Mouse (Mus musculus) heart, embryonic 10.5 days (tissue): ENCODE measurements at regions not wholly inside any gene's neighbourhood (a gene's known extent, or its start where the extent isn't known, plus 50 kb on each side); places are given as distances from the start of the nearest gene placed in this dataset.
A peak's percentile ranks its signal among the peaks of the same experiment; 100 is the strongest.

Experiments
- DNase-seq: peaks from one replicate; pipeline ENCODE4 v3.0.0-alpha.2; 2017; ENCODE audit warnings: low spot score
- H3K27ac ChIP-seq: fragments of 300-500 bp; sonication (generic); 2 replicates; pipeline ENCODE4 v1.5.1; 2016; ENCODE audit warnings: mild to moderate bottlenecking
- H3K27me3 ChIP-seq: fragments of 300-500 bp; sonication (generic); 2 replicates; pipeline ENCODE4 v1.6.1; 2016; ENCODE audit warnings: mild to moderate bottlenecking; ENCODE audit not compliant: poor library complexity, insufficient read depth, severe bottlenecking
- H3K36me3 ChIP-seq: fragments of 300-500 bp; sonication (generic); 2 replicates; pipeline ENCODE4 v1.6.1; 2016; ENCODE audit warnings: mild to moderate bottlenecking, moderate library complexity
- H3K4me1 ChIP-seq: fragments of 300-500 bp; sonication (generic); 2 replicates; pipeline ENCODE4 v1.6.1; 2016; ENCODE audit warnings: mild to moderate bottlenecking
- H3K4me3 ChIP-seq: fragments of 300-500 bp; sonication (generic); 2 replicates; pipeline ENCODE4 v1.5.1; 2016; ENCODE audit warnings: mild to moderate bottlenecking, moderate library complexity
- H3K9me3 ChIP-seq: fragments of 300-500 bp; sonication (generic); 2 replicates; pipeline ENCODE4 v1.6.1; 2016; ENCODE audit warnings: mild to moderate bottlenecking, moderate library complexity
- WGBS: fragments of 180-500 bp; shearing (Covaris S2); methylation state at CpG from one replicate; pipeline ENCODE4 v1.1.7; 2016; 5-methylcytosine and 5-hydroxymethylcytosine counted together

DNA sequence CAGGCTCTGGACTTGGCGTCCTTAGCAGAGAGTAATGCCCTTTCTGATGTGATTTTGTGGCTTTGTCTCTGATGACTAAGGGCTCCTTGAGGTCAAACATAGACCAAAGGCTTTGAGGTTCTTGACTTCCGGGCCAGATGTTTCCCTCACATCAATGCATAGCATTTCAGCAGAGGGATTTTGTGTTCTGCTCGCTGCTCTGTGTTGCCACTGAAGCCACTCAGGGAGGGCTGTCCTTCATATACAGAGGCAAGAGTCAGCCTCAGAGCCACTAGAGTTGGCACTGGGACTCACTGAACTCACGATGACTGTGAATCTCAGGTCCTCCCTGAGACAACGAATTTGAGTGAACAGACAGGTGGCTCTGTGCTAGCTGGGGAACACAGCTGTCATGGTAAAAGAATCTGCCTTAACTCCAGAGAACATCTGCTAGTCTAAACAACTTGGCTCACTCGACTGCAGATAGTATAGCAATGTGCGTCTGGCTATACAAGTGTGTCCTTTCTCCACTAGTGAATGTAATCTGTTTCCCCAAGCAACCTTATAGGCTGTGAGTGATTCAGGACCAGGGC is 74.3 kb downstream of the Gp2 start:
- H3K4me3 ChIP-seq = no peak overlapping the region
- WGBS = 62% methylated on average over 7 of the region's 7 CpGs
- H3K27ac ChIP-seq = no peak overlapping the region
- no peaks in the 10 kb centered on the region for H3K9me3 ChIP-seq
- H3K27me3 ChIP-seq = no peaks in the 10 kb centered on the region
- no peak for DNase-seq
- H3K4me1 ChIP-seq = no peaks in the 10 kb centered on the region
- H3K36me3 ChIP-seq = no peaks in the 10 kb centered on the region

DNA sequence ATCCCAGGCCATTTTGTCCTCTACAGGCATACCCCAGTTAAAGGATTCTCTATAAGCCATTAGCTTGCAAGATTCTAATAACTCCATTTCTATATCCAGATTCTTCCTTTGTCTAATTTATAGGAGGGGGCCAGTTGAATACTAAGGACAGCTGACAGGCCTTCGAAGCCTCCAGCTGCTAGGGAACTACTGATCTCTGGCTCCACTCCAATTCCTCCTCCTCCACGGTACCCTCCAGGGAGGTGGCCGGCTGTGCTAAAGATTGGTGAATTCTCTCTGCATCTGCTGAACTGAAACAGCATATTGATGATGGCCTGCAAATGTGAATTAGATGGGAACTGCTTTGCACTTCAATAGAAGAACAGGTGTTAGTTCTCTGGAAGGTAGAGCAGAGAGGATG is 79.2 kb downstream of the Gp2 start:
- 67% methylated on average over 3 of the region's 3 CpGs for WGBS
- Histone ChIP-seq H3K4me1 (no peaks in the 10 kb centered on the region), H3K27me3 (no peaks in the 10 kb centered on the region), H3K9me3 (no peaks in the 10 kb centered on the region), H3K4me3 (no peak overlapping the region), H3K27ac (no peak overlapping the region), H3K36me3 (no peaks in the 10 kb centered on the region)
- no peak for DNase-seq

DNA sequence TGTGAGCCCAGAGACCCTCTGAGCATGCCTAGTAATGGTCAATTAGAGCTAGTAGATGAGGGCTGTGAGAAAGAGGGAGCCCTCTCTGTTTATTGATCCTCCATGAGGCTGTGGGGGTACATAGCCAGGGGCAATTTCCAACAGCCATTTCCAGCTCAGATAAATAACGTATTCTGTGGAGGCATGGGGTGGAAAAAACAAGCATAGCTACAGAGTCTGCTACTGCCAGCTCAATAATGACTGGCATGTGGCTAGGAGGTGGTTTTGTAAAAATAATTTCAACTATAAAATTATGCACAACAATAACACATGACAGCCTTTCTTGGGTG is 94.9 kb downstream of the Gp2 start:
- Histone ChIP-seq H3K4me3 (no peak overlapping the region), H3K36me3 (no peaks in the 10 kb centered on the region), H3K9me3 (no peaks in the 10 kb centered on the region), H3K27me3 (no peaks in the 10 kb centered on the region), H3K27ac (no peak overlapping the region), H3K4me1 (no peaks in the 10 kb centered on the region)
- 75% methylated on average over 1 of the region's 1 CpGs for WGBS
- DNase-seq = no peak

DNA sequence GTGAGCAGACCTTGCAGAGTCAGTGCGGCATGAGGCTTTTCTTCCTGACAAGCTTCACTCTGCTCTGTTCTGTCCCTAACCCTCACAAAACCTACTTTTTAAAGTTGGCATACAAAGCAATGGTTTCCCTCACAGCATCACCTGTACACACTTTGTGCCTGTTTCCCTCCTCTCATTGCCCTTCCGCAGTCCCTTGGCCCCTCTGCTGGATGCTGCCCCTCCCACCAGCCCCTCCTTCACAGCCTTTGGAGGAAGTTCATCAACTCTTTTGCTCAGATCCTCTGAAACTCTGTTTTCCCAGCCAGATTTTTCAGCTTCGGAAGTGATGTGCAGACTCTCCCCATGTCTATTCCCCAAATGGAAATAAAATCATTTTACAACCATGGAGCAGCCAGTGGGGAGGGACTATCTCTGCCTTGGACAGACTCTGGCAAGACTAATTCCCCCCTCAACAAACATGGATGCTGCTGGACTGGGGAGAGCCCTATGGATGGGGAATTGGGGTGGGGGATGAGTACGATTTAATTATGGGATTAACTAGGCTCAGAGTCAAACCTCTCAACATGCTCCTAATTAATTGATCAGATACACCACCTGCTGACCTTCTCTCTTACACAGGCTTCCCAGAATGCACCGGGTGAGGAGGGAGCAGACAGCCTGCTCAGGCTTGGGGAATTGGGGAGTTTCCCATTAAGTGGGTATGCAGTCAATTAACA is 95.4 kb downstream of the Gp2 start:
- no peaks in the 10 kb centered on the region for H3K27me3 ChIP-seq
- no peak for DNase-seq
- no peak overlapping the region for H3K4me3 ChIP-seq
- no peak overlapping the region for H3K27ac ChIP-seq
- H3K36me3 ChIP-seq = no peaks in the 10 kb centered on the region
- H3K4me1 ChIP-seq = no peaks in the 10 kb centered on the region
- WGBS = 63% methylated on average over 5 of the region's 5 CpGs
- H3K9me3 ChIP-seq = no peaks in the 10 kb centered on the region

DNA sequence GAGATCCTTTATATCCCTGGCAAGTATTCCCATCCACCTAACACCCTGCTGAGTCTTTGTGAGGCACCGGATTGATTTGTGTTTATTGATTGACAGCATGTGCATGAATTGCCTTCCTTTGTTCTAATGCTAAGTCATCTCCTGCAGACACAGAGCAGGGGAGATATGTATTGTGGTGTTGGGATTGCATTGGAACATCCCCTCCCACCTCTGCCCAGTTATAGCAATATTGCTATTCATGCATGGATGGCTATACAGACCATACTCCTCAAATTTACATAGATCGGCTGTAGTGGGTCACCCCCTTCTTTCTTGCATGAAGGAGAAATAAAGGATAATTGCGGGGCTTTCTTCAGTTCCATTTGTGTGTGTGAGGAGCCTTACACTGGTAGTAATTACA is 101.7 kb downstream of the Gp2 start:
- Histone ChIP-seq H3K27me3 (no peaks in the 10 kb centered on the region), H3K4me3 (no peak overlapping the region), H3K4me1 (no peaks in the 10 kb centered on the region), H3K36me3 (no peaks in the 10 kb centered on the region), H3K9me3 (no peaks in the 10 kb centered on the region), H3K27ac (no peak overlapping the region)
- DNase-seq = no peak
- 77% methylated on average over 3 of the region's 3 CpGs for WGBS

DNA sequence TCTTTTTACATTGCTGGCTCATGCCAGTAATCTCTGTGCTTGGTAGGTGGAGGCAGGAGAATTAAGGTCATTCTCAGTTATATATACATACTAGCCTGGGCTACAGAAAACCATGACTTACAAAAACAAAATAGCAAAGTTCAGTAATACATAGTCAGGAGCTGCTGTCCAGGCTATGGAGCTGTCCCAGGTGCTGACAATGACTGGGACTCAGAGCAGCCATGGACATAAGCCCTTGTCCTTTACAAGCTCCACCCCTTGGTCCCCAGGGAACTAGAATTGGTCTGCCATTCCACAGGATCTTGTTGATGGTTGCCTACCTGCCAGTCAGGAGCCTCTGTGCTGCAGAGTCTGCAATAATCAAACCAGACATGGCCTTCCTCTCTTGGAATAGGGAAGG is 102.8 kb downstream of the Gp2 start:
- Histone ChIP-seq H3K4me1 (no peaks in the 10 kb centered on the region), H3K27me3 (no peaks in the 10 kb centered on the region), H3K9me3 (no peaks in the 10 kb centered on the region), H3K4me3 (no peak overlapping the region), H3K36me3 (no peaks in the 10 kb centered on the region), H3K27ac (no peak overlapping the region)
- DNase-seq = peak; percentile 81

DNA sequence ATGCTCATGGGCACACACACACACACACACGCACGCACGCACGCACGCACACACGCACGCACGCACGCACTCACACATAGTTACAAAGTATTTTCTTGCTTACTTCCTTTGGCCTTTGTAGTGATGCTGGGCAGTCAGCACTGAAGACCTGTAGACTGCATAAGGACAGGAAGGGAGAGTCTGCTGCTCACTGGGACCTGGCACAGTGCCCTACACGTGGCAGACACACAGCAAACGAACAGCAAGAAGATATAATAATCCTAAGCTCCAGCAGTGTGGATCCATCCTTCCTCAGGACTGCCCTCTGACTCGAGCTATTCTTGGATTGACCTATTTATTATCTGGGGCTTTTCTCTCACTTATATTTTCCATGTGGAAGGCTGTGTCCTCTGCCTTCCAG is 106.5 kb downstream of the Gp2 start:
- H3K27ac ChIP-seq = no peak overlapping the region
- H3K4me1 ChIP-seq = no peaks in the 10 kb centered on the region
- H3K36me3 ChIP-seq = no peaks in the 10 kb centered on the region
- H3K4me3 ChIP-seq = no peak overlapping the region
- no peaks in the 10 kb centered on the region for H3K9me3 ChIP-seq
- DNase-seq = no peak
- WGBS = 87% methylated on average over 12 of the region's 12 CpGs
- H3K27me3 ChIP-seq = no peaks in the 10 kb centered on the region

DNA sequence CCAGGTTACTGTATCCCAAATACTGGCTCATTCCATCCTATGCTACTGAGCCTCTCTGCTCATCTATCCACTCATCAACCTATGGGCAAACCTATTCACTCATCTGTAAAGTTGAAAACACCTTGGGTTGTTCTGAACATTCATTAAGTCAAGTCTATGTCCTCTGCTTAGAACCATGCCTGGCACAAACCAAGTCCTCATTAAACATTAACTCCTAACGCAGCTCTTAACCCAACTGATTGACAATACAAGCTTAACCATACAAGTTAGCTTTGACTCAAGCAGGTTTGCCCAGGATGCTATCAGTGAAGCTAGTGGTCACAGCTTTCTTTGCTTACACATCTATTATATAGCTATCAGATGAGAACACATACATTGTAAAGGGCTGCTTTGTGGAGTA is 108.4 kb downstream of the Gp2 start:
- DNase-seq = no peak
- no peak overlapping the region for H3K27ac ChIP-seq
- H3K36me3 ChIP-seq = no peaks in the 10 kb centered on the region
- no peak overlapping the region for H3K4me3 ChIP-seq
- no peaks in the 10 kb centered on the region for H3K9me3 ChIP-seq
- no peaks in the 10 kb centered on the region for H3K27me3 ChIP-seq
- 86% methylated on average over 1 of the region's 1 CpGs for WGBS
- H3K4me1 ChIP-seq = no peaks in the 10 kb centered on the region

DNA sequence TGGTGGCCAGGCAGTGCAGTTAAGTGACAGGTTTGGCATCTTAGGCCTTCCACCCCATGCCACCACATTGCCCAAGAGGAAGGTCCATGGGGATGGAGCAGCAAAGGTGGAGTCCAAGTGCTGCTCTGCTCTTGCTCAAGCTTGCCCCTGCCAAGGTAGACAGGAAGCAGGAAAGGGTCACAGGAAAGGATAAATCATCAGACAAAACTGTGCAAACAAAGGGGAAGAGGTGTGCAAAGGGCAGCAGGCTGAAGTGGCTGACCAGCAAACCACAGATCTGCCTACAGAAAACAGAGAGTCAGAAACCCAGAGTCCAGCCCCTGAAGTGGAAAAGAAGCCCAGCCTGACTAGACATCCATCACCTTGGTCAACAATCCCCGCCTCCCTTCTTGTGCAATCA is 115.7 kb downstream of the Gp2 start:
- DNase-seq = no peak
- Histone ChIP-seq H3K27ac (no peak overlapping the region), H3K4me3 (no peak overlapping the region), H3K9me3 (no peaks in the 10 kb centered on the region), H3K4me1 (no peaks in the 10 kb centered on the region), H3K27me3 (no peaks in the 10 kb centered on the region), H3K36me3 (no peaks in the 10 kb centered on the region)
- 56% methylated on average over 1 of the region's 1 CpGs for WGBS

DNA sequence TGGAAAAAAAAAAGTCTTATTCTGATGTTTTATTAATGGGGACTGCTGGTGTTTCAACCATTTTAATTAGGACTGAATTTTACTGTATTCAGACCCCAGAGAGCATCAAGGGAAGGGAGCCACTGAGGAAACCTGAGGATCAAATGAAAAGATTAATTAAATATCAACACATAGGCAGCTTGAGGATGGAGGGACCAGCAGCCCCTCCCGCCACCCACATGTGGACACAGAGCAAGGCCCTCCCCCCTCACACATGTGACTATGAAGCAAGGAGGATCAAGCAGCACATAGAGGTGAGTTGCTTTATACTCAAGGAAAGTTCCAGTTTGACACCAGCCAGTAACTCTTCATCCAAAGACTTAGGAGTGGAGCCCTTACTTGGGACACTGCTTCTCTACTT is 126.0 kb downstream of the Gp2 start:
- Histone ChIP-seq H3K4me3 (no peak overlapping the region), H3K36me3 (no peaks in the 10 kb centered on the region), H3K9me3 (no peaks in the 10 kb centered on the region), H3K27me3 (no peaks in the 10 kb centered on the region), H3K27ac (no peak overlapping the region), H3K4me1 (no peaks in the 10 kb centered on the region)
- WGBS = 70% methylated on average over 1 of the region's 1 CpGs
- no peak for DNase-seq

DNA sequence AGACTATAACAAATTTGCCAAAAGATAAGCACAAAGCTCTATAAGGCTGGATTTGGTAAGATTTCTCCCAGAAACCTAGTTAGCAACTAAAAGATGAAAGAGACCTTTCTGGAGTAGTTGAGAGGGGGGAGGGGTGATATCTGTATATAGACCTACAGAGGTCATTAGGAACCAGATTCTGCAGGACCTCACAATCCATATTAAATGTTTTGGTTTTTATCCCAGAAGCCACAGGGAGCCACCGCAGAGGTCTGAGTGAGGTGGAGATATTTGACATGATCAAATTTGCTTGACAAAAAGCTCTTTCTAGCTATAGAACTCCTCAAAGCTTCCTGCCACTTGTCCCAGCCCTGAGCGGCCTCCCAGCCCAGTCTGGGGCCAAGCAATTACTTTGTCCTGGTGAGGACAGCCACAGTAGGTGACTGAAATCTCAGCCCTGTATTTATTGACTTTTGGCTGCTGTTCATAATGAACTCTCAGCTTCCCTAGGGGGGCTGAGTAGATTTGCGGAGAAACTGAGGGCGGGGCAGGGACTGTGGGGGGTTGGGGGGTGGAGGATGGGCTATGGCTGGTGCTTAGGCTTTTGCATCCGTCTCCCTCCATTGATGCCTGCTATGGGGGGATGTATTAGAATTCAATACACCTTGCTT is 128.5 kb downstream of the Gp2 start:
- Histone ChIP-seq H3K4me1 (no peaks in the 10 kb centered on the region), H3K27me3 (no peaks in the 10 kb centered on the region), H3K4me3 (no peak overlapping the region), H3K9me3 (no peaks in the 10 kb centered on the region), H3K36me3 (no peaks in the 10 kb centered on the region), H3K27ac (no peak overlapping the region)
- WGBS = 8% methylated on average over 5 of the region's 5 CpGs
- no peak for DNase-seq

DNA sequence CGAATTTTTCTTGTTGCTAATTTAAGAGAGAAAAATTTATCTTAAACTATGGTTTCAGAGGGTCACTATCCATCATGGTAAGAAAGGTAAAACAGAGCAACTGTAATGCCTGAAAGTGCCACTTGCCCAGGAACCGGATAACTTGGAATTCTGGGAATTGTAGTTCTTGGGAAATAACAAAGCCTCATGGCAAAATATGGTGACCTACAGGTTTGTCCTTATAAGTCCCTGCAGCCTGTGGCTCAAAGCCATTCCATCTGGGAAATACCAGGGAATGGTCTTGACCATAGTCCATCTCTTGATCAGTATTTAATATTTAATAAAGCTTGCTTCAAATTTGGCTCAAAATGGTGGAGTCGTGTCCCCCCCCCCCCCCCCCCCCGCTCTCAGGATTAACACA is 111.9 kb upstream of the Gpr139 start:
- Histone ChIP-seq H3K4me1 (no peaks in the 10 kb centered on the region), H3K27ac (no peak overlapping the region), H3K27me3 (no peaks in the 10 kb centered on the region), H3K36me3 (no peaks in the 10 kb centered on the region), H3K4me3 (no peak overlapping the region), H3K9me3 (no peaks in the 10 kb centered on the region)
- 56% methylated on average over 3 of the region's 4 CpGs for WGBS
- no peak for DNase-seq

DNA sequence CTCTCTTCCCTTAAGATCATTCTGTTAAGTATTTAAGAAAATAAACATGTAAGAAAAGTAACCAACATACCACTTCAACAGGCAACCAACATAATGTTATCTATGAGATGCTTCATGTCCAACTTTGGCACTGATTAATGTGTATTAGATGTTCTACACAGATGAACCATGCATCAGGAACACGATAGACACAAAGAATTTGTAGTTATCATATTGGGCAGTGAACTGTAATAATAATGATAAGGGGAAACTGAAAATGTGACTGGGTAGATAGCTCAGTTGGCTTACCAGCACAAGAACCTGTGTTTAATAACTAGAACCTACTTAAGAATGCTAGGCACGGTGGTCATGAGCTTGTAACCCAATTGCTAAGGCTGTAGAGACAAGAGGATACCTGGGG is 107.0 kb upstream of the Gpr139 start:
- H3K36me3 ChIP-seq = no peaks in the 10 kb centered on the region
- no peaks in the 10 kb centered on the region for H3K4me1 ChIP-seq
- H3K27ac ChIP-seq = no peak overlapping the region
- WGBS = 61% methylated on average over 2 of the region's 2 CpGs
- no peaks in the 10 kb centered on the region for H3K27me3 ChIP-seq
- H3K9me3 ChIP-seq = no peaks in the 10 kb centered on the region
- no peak overlapping the region for H3K4me3 ChIP-seq
- DNase-seq = no peak

DNA sequence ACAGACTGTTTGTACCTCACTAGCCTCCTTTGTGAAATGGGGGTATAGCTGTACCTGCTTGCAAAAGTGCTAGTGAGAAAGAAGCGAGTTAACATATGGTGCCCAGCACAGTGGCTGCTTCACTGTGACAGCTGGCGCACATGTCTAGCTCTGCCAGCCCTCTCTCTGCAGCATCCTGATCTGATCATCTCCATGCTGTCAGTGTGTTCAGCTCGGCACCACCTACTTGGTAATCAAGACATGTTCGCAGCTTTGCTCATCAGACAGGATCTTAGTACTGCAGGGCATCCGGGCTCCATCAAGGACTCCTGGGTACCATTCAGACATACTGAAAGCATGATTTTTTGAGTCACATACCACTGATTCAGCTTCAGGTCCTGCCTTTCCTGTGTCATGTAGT is 100.9 kb upstream of the Gpr139 start:
- DNase-seq = no peak
- WGBS = 86% methylated on average over 5 of the region's 5 CpGs
- no peaks in the 10 kb centered on the region for H3K36me3 ChIP-seq
- no peaks in the 10 kb centered on the region for H3K4me1 ChIP-seq
- no peaks in the 10 kb centered on the region for H3K27me3 ChIP-seq
- H3K9me3 ChIP-seq = no peaks in the 10 kb centered on the region
- H3K4me3 ChIP-seq = no peak overlapping the region
- H3K27ac ChIP-seq = no peak overlapping the region
